Mouse (Mus musculus) bone marrow macrophage, adult 2 months (primary cell): ENCODE results near the gene Kirrel.

ENCODE experiments used
- CTCF ChIP-seq: IDR thresholded peaks from 2 replicates; pipeline ENCODE4 v1.5.1; 2012; ENCODE audit warnings: low read depth, mild to moderate bottlenecking, low read length, moderate library complexity
- POLR2A ChIP-seq: IDR thresholded peaks from 2 replicates; pipeline ENCODE4 v1.6.1; 2012; ENCODE audit warnings: mild to moderate bottlenecking, low read depth, low read length, borderline replicate concordance

DNA sequence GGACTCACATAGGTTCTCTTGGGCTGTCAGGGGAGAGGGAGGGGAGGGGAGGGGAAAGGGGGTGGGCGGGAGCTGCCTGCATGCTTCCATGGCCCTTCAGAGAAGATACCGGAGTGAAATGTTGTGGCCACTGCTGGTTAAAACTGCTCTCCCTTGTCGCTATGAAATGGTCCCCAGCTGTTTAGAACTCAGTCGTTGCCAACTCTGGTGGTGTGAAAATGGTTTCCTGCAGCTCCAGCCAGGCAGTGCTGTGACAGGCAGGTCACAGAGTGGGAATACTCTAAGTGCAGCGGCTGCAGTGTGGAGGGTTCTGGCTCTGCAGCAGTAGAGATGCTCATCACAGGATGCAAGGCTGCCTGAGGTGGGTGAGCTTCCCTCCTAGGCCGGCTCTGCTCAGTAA, 22.1 kb upstream of the Kirrel start:
- TF ChIP-seq POLR2A (no peak), CTCF (no peak)
